Mouse (Mus musculus) CD4-positive, CD25-positive, alpha-beta regulatory T cell, adult 2 months (primary cell): Measurements from ENCODE around the gene Olfr10.
"Not testable (repeated sequence)": the region's sequence is repeated elsewhere in the genome, so short reads cannot be mapped to it uniquely, and the experiment has no call there.

Experiments
- DNase-seq: peaks from one replicate; pipeline ENCODE4 v3.0.0-alpha.2; 2012; ENCODE audit warnings: low read depth, low spot score

Gene Olfr10

DNA sequence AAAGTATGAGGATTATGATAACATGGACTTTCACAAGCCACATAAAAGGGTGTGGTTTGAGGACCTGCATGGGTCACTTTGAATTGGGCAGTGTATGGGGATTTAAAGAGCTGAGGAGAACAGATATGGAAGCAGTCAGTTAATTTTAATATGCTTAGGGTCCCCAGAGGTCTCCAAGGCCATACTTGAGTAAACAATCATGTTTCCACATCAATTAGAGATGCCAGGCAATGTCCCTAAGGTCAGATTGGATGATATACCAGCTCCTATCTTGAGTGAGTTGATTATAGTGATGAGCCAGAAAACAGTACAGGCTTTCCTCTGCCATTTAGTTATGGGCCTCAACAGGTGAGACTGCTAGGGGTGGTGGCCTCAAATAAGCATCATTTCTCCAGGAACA is at the start of gene Olfr10:
Gene Olfr10, plus strand, starts transcription at position 301 of the 400 bp plus-strand sequence.
- no peak for DNase-seq

DNA sequence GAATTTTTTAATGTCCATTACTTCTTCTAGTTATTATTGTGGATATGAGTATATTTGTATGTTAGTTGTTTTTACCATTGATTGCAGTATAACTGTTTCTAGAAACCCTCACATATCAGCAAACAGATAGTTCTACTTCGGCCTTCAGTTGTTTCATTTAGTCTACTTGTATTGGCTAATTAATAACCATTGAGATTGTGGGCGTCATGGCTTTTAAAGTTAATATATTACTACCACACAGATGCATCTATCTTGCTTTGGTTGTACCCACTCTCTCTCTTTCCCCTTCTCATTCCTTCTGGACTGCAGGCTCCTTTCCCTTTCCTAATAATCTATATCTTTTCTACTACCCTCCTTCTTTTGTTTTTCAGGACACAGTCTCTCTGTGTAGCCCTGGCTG is 45.2 kb upstream of the Olfr10 start:
- DNase-seq, result no peak

DNA sequence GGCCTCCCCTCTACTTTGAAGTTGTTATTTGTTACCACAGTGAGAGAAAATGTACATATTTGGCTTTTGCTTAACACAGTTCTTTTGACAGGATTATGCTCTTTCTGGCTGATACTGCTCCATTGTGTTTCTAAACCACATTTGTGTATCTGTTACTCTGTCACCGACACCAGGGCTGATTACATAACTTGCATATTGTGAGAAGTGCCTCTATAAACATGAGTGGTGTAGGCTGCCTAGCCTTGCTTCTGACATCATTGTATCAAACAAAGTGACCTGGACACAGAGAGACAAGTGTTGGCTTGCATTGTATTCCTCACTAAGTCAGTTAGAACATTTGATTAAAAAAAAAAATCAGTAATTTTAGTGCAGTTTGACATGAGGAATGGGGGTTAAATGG is 44.7 kb upstream of the Olfr10 start:
- DNase-seq, result no peak

DNA sequence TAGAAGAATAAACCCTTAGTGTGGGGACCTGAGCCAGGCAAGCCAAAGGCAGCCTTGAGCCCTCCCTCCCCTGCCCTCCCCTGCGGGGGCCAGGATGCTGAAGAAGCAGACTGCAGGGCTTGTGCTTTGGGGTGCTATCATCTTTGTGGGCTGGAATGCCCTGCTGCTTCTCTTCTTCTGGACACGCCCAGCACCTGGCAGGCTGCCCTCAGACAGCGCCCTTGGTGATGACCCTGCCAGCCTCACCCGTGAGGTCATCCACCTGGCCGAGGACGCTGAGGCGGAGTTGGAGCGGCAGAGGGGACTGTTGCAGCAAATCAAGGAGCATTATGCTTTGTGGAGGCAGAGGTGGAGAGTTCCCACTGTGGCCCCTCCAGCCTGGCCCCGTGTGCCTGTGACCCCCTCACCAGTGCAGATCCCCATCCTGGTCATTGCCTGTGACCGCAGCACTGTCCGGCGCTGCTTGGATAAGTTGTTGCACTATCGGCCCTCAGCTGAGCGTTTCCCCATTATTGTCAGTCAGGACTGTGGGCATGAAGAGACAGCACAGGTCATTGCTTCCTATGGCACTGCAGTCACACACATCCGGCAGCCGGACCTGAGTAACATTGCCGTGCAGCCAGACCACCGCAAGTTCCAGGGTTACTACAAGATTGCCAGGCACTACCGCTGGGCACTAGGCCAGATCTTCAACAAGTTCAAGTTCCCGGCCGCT is 43.8 kb upstream of the Olfr10 start:
- no peak for DNase-seq

DNA sequence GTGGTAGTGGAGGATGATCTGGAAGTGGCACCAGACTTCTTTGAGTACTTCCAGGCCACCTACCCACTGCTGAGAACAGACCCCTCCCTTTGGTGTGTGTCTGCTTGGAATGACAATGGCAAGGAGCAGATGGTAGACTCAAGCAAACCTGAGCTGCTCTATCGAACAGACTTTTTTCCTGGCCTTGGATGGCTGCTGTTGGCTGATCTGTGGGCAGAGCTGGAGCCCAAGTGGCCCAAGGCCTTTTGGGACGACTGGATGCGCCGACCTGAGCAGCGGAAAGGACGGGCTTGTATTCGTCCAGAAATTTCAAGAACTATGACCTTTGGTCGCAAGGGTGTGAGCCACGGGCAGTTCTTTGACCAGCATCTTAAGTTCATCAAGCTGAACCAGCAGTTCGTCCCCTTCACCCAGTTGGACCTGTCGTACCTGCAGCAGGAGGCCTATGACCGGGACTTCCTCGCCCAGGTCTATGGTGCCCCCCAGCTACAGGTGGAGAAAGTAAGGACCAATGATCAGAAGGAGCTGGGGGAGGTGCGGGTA is 43.2 kb upstream of the Olfr10 start:
- no peak for DNase-seq

DNA sequence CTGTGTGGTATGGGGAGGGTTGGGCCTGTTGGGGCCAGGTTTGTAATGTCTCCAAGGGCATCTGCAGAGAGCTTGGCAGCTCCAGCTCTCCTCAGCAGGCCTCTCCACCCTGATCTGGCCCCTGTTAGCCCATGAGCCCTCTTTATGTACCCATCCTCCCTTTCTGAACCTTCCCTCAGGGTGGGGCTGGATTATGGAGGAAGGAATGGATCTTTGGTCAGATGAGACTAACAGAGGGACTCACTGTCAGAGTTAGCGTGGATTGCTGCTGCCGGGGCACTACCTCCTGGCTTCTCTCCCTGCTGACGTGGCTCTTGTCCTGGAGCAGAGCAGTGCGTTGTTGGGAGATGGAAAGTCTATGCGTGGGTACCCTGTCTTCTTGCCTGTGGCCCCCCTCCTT is 42.3 kb upstream of the Olfr10 start:
- DNase-seq, result no peak

DNA sequence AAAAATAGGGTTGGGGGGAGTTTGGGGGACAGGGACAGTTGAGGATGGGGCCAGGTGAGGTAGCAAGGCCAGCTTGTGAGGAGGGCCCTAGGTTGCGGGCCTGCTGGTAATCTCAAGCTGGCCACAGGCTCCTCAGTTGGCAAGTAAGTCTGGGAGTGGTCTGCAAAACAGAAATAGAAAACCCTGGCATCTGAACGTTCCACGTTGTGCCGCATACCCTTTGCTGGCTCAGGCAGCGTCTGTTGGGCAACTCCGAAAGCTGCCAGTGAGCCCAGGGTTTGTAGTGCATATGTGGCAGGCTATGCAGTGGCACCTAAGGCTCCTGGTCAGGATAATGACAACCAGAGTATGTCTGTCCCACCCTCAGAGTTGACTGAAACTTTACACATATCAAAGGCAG is 41.4 kb upstream of the Olfr10 start:
- DNase-seq, result no peak

DNA sequence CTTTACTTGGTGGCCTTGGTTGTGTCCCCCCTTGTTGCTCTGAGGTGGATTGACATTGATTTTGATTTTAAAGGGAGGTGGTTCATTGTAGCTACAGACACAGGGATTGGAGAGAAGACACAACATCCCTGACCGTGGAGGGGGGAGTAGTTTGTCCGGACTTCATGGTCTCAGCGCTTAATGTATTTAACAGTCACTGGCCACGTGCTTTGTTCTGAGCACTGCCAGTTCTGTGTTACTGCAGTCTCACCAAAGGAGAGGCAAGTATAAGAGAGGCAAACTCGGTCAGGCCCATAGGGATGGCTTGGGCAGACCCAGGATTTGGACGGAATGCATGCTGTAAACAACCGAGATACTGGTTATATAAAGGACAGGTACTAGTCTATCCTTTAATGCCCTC is 40.5 kb upstream of the Olfr10 start:
- DNase-seq, result no peak

DNA sequence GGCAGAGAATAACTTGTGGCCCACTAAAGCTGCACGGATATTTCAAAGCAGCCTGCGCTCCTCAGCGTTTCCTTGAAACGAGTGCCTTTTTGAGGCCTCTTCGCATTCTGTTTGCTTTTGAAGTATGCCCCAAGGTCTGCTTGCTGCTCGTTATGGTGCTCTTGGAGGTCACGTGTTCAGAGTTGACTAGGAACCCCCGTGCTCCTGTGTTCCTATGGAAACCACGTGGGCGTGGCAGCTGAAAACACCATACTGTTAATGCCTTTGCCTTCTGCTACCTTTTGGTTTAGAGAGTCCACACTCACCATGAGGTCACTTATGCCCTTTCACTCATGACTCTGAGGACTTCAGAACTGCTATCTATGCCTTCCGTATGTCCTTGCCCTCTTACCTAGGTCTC is 39.9 kb upstream of the Olfr10 start:
- peak; percentile 68 for DNase-seq

DNA sequence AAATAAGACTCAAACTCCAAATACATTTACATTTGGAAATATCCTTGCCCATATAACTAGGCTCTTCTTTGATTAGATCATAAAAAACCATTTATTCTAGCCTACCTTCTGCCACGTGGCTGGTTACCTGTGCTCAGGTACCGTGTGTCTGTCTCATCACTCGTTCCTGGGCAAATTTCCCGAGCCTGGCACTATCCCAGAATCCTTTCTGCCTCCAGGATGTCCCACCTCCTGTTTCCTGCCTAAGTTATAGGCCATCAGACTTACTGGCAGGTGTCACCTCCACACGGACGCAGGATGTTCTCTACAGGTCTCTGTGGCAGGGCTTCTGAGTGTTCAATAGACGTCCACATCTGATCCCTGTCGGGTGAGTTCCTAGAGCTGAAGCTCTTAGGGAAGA is 39.4 kb upstream of the Olfr10 start:
- no peak for DNase-seq

DNA sequence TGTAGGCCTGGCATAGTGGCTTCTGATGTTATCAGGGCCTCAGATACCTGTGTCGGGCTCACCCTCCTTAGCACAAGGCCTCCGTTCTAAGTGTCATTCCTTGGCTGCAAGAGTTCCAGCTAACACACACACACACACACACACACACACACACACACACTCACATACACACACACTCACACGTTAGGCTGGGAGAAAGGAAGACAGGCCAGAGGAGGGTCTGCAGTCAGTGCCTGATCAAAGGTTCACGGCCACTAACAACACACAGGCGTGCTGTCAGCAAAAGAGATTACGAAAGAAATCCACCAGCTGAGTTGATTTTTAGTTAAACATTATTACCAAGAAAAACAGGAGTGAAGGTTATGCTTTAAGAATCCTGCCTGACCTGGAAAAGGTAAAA is 37.9 kb upstream of the Olfr10 start:
- DNase-seq, result no peak

DNA sequence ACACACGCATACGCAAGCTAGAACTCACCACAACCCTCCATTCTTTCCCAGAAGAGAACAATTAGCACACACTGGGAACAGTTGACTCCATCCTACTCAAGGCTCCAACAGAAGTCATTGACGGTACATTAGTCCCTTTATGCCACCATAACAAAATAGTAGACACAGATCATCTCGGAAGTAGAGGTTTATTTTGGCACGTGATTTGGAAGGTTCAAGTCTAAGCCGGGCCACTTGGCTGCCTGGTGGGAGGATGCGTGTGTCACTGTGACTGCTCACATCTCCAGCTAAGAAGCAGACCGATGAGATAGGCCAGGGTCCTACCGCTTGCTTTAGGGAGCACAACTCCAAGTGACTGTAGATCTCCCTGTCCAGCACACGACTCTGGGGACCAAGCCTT is 37.2 kb upstream of the Olfr10 start:
- DNase-seq, result no peak

DNA sequence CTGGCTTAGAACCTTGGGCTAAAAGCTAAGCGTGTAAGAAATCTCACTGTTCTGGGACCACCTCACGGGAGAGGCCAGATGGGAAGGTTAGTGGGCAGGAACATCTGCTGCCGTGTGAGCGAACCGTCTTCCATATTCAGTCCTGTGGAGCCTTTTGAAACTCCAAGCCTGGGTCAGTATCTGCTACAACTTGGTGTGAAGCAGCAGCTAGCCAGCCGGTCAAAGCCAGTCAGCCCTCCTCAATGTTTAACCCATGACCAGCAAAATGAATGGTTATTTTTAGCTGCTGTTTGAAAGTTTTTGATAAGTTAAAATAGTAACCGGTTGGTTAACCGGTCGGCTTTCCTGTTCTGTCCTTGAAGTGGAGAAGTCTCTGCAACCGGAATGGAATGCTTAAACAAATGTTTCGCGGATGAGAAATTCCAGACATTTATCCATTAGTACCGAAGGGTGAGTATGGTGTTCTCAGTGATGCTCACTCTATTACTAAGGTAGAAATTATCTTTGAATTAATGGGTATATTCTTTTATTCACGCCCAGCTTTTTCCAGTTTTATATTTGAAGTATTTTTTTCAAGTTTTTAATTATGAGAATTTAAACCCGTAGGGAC is 36.5 kb upstream of the Olfr10 start:
- no peak for DNase-seq

DNA sequence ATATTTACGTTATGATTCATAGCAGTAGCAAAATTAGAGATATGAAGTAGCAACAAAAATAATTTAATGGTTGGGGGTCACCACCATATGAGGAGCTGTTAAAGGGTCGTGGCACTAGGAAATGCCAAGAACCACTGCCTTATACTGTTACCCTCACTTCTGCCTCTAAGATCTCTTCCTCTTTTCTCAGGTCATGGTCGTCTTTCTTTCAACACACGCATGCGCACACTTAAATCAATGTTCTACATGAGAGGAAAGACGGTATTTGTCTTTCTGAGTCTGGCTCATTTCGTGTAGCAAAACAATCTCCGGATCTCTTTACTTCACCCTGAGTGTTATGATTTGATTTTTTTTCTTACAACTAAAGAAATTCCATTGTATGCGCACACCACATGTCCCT is 34.8 kb upstream of the Olfr10 start:
- no peak for DNase-seq

DNA sequence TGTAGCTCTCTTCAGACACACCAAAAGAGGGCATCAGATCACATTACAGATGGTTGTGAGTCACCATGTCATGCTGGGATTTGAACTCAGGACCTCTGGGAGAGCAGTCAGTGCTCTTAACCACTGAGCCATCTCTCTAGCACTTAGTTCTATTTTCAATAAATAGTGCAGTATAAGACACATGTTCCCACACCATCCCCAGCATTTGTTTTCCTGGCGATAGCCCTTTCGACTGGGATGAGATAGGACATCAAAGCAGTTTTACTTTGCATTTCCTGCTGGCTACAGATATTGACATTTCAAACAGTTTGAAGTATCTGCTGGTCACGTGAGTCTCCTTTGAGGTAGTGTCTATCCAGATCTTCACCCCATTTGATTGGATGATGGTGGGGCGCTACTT is 34.2 kb upstream of the Olfr10 start:
- no peak for DNase-seq

DNA sequence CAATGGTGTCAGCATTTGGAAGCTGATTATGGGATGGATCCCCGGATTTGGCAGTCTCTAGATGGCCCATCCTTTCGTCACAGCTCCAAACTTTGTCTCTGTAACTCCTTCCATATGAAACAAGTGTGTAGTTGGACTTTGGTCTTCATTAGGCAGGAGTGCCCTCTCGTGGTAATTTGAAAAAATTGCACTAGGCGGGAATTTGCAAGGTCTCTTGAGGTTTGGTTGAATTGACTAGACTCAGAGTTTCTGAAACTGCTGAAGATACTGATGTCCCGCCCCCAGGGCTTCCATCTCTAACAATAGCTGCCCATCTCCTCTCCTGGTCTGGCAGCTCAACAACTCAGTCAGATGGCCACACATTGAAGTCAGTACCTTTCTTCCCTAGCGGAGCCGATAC is 33.2 kb upstream of the Olfr10 start:
- peak; percentile 77 for DNase-seq

DNA sequence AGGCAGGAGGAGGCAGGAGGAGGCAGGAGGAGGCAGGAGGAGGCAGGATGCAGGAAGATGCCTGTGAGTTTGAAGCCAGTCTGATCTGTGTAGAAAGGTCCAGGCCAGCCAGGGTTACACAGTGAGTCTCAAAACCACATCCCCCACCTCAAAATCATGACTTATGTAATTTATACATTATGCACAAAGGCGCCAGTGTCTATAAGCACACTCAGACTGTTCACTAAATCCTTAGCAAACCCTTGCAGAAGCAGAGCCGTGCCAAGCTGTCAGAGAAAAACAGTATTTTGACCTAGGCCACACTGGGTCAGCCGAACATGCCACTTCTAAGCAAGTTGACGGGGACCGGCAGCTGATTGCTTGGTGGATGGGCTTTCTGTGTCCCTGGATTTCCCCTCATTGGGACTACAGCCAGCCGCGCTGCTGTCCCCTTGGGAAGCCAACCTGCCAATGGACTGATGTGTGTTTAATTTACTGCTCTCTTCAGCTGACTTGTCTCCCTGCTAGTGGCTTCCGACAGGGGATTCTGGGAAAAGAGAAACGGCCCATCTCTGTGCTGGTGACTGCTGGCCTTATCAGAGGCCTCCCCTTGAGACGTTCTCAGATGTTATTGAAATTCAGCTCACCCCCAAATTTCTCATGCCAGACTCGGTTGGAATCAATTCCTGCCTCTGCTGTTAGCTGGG is 30.6 kb upstream of the Olfr10 start:
- no peak for DNase-seq

DNA sequence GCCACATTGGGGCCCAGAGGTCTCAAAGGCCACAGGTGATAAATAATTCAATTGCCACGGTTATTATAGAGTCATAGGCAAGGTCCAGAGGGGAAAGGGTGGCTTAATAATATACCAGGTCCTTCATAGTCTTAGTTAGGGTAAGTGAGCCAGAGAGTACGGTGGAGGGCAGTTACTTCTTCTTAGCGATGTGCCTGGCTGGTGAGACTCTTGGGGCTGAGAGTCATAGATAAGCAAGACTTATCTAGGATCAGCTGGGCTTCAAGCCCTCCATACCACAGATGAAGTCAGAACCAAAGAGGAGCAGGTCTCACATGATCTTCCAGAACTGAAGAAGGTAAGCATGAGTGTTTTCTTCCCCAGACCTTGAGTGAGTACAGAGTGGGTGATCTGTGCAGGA is 26.3 kb upstream of the Olfr10 start, which contains the start of gene Olfr1393:
Gene Olfr1393, plus strand, starts transcription at position 83 of the 400 bp plus-strand sequence.
- DNase-seq, result no peak

DNA sequence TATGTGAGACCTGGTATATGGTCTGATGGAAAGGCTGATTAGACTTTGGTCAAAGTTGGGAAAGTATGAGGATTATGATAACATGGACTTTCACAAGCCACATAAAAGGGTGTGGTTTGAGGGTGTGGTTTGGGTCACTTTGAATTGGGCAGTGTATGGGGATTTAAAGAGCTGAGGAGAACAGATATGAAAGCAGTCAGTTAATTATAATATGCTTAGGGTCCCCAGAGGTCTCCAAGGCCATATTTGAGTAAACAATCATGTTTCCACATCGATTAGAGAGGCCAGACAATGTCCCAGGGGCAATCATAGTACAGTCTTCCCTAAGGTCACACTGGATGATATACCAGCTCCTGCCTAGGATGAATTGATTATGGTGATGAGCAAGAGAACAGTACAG is 19.6 kb upstream of the Olfr10 start, which contains the start of gene Olfr1392:
Gene Olfr1392, plus strand, starts transcription at position 301 of the 400 bp plus-strand sequence.
- DNase-seq, result not testable (repeated sequence)

DNA sequence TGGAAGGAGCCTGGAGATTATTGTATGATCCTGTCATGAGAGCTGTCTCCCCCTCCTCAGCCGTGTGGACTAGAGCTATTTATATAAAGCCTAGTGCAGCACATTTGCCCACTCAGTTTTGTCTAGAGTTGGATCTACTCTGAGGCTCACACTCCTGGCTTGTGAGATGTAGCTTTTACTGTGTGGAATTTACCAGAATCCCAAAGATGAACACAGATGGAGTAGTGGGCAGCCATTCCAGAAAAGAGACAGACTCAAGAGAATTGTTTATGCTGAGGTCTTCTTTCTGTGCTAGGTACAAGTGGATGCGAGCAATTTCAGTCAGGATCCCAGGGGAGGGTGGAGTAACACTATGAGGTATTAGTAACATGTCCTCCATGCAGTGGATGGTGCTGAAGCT is 17.3 kb upstream of the Olfr10 start:
- DNase-seq, result no peak

DNA sequence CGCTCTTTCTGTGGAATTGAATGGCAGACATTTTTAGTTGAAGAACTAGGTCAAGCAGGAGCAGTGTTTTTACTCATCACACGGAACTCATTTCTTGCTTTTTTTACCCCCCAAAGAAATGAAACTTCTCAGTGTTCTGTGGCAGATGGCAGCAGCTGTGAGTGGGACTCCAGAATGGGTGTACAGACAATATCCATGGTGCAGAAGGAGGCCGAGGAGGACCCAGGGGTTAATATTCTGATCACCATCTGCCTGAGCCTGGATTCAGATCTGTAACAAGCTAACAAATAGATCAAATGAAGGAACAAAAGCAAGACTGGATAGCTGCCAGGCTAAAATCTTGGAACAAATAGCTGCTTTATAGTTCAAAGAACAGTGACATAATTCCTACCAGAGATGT is 11.8 kb upstream of the Olfr10 start:
- no peak for DNase-seq

DNA sequence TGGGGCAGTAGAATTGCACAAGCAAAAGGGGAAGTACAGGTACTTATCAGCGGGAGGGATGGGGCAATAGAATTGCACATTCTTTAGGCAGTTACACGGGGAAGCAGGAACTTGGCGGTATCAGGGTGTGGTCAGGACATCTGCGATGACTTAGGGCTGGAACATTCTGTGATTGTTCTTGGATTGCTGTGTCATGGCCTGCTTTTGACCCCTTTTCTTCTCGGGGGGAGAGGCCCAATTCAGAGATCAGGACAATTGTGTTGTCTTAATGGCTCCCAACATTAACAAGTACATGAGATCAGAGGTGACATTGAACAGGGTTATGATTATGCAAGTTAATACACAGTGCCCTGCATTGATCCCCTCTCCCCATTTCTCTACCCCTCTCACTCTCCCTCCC is 4.0 kb downstream of the Olfr10 start:
- not testable (repeated sequence) for DNase-seq

DNA sequence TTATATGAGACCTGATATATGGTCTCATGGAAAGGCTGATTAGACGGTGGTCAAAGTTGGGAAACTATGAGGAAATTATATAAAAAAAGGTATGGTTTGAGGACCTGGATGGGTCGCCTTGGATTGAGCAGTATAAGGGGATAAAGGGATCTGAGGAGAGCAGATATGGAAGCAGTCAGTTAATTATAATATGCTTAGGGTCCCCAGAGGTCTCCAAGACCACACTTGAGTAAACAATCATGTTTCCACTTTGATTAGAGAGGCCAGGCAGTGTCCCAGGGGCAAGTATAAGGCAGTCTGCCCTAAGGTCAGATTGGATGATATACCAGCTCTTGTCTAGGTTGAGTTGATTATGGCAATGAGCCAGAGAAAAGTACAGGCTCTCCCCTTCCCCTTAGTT is 17.9 kb downstream of the Olfr10 start, which contains the start of gene Olfr1391:
Gene Olfr1391, plus strand, starts transcription at position 301 of the 400 bp plus-strand sequence.
- no peak for DNase-seq
